Mouse (Mus musculus) hindbrain, embryonic 12.5 days (tissue): ENCODE results near the gene Kcnmb3. TPM values are rescaled to one million over a fixed set of nuclear protein-coding genes. Genes with fewer than 3 reads are reported as not detected.

Experiments used
- polyA plus RNA-seq: library from polyadenylated mRNA; unstranded; fragments of >200 nt; fragmentation: Nextera tagmentation; extraction: Ambion mirVana; gene quantifications from 2 replicates; pipeline ENCODE4 v1.2.1, GENCODE M21; 2016

Kcnmb3 gene
- polyA plus RNA-seq, 1 experiment from 2014 or later, result 0.12 TPM

Other genes starting within 250 kb of the Kcnmb3 start
- 9.4 and 10.1 TPM in 2 replicates for gene Zmat3, start 126.2 kb downstream of the Kcnmb3 start, polyA plus RNA-seq
- gene Pik3ca, start 94.6 kb downstream of the Kcnmb3 start, polyA plus RNA-seq, result 12.7 and 14.2 TPM in 2 replicates
- gene Zfp639, start 18.0 kb upstream of the Kcnmb3 start, polyA plus RNA-seq, result 40.9 and 43.9 TPM in 2 replicates
- gene Mfn1, start 37.2 kb upstream of the Kcnmb3 start, polyA plus RNA-seq, result 48.4 and 55.3 TPM in 2 replicates
- 55.0 and 60.0 TPM in 2 replicates for gene Gnb4, start 124.4 kb upstream of the Kcnmb3 start, polyA plus RNA-seq
- 150 and 164 TPM in 2 replicates for gene Actl6a, start 214.1 kb upstream of the Kcnmb3 start, polyA plus RNA-seq
- gene Ndufb5, start 244.8 kb upstream of the Kcnmb3 start, polyA plus RNA-seq, result 277 and 293 TPM in 2 replicates
- 33.7 and 38.8 TPM in 2 replicates for gene Mrpl47, start 245.4 kb upstream of the Kcnmb3 start, polyA plus RNA-seq